Mouse (Mus musculus) megakaryocyte, embryonic 14.5 days (primary cell): ENCODE results near the gene Brca1.

Experiments used
- FLI1 ChIP-seq: IDR thresholded peaks from 2 replicates; pipeline ENCODE4 v1.6.1; 2012; ENCODE audit warnings: low read length, inconsistent platforms, mixed read lengths
- GATA1 ChIP-seq: IDR thresholded peaks from 3 replicates; pipeline ENCODE4 v1.6.1; 2012; ENCODE audit warnings: mixed read lengths, low read length, inconsistent platforms, borderline replicate concordance

GRCm38 (mm10) chr11:101589444-101589843 is 37.7 kb upstream of the Brca1 start:
- TF ChIP-seq FLI1 (no peak), GATA1 (no peak)
